Comparison of ENCODE assay signal across 14 mouse cellular contexts in genomic region chr10:95245680-95245982, GRCm38 (mm10).
DNase-seq lines count a peak whose midpoint lies in the region; ATAC-seq and TF ChIP-seq lines count a peak whose summit lies in the region.
"Had no signal": no experiment of that assay in that cellular context is flagged by ENCODE, and none has a peak within 500 bp of the region (broad histone marks: within the 10 kb centered on the region; RNA-seq: fewer than 3 reads in every experiment).

No protein-coding gene starts in this region.

- peak; percentile 55 for TF ChIP-seq CTCF in lung, postnatal 0 days (IDR thresholded peaks at IDR 0.05)
- TF ChIP-seq CTCF in gastrocnemius, adult 2 months (IDR thresholded peaks at IDR 0.05), result no peak

- DNase-seq in hindbrain, embryonic 11.5 days (ENCODE audit: low spot score), result no peak
- peak; percentile 56 for DNase-seq in lung, postnatal 0 days (ENCODE audit: low spot score)
- no peak for DNase-seq in lung, postnatal 14 days
- DNase-seq in gastrocnemius, adult 2 months, result no peak
- DNase-seq: gastrocnemius, postnatal 25 days; layer of hippocampus, adult 9-11 months; right cerebral cortex, postnatal 14 days had no signal

- peaks cover 2% of the 10 kb centered on the region; the same call in 1 of the 2 replicates for H3K27me3 ChIP-seq in hindbrain, embryonic 13.5 days
- no peaks in the 10 kb centered on the region for H3K27me3 ChIP-seq in hindbrain, embryonic 11.5 days (ENCODE audit: control insufficient read depth, insufficient read depth, low read length)
- no peaks in the 10 kb centered on the region for H3K27me3 ChIP-seq in lung, postnatal 0 days (replicated peaks; ENCODE audit: insufficient read depth, low read length)
- no peaks in the 10 kb centered on the region for H3K27me3 ChIP-seq in forebrain, embryonic 16.5 days (replicated peaks; ENCODE audit: control insufficient read depth, insufficient read depth, low read length)
- no peaks in the 10 kb centered on the region for H3K27me3 ChIP-seq in neural tube, embryonic 13.5 days
- no peaks in the 10 kb centered on the region for H3K27me3 ChIP-seq in heart, embryonic 11.5 days (ENCODE audit: control insufficient read depth, insufficient read depth, low read length)
- H3K27me3 ChIP-seq: heart, embryonic 15.5 days; limb, embryonic 13.5 days; stomach, embryonic 15.5 days had no signal

- TF ChIP-seq EP300 in lung, postnatal 0 days (IDR thresholded peaks at IDR 0.05), result no peak

- no peak overlapping the region for H3K4me2 ChIP-seq in hindbrain, embryonic 13.5 days
- no peak overlapping the region for H3K4me2 ChIP-seq in hindbrain, embryonic 11.5 days (replicated peaks; ENCODE audit: low read depth, low read length)
- no peak overlapping the region for H3K4me2 ChIP-seq in lung, postnatal 0 days (replicated peaks; ENCODE audit: low read depth, low read length)
- no peak overlapping the region for H3K4me2 ChIP-seq in forebrain, embryonic 16.5 days (ENCODE audit: low read length)
- no peak overlapping the region for H3K4me2 ChIP-seq in neural tube, embryonic 13.5 days
- H3K4me2 ChIP-seq in heart, embryonic 11.5 days, result no peak overlapping the region; the same call in 1 of the 2 replicates
- H3K4me2 ChIP-seq: heart, embryonic 15.5 days; limb, embryonic 13.5 days; stomach, embryonic 15.5 days had no signal

- no peak overlapping the region for H3K9ac ChIP-seq in hindbrain, embryonic 13.5 days
- no peak overlapping the region for H3K9ac ChIP-seq in hindbrain, embryonic 11.5 days (ENCODE audit: low read depth, low read length)
- H3K9ac ChIP-seq in lung, postnatal 0 days (replicated peaks; ENCODE audit: low read depth), result no peak overlapping the region
- H3K9ac ChIP-seq in forebrain, embryonic 16.5 days (replicated peaks; ENCODE audit: low read depth, low read length), result no peak overlapping the region
- H3K9ac ChIP-seq in neural tube, embryonic 13.5 days, result no peak overlapping the region
- H3K9ac ChIP-seq in heart, embryonic 11.5 days (ENCODE audit: low read depth, low read length), result no peak overlapping the region
- H3K9ac ChIP-seq: heart, embryonic 15.5 days; limb, embryonic 13.5 days; stomach, embryonic 15.5 days had no signal

- peak; percentile 63 for ATAC-seq in hindbrain, embryonic 13.5 days (ENCODE audit: low FRiP score)
- no peak for ATAC-seq in hindbrain, embryonic 11.5 days (ENCODE audit: low FRiP score)
- peak; percentile 30; the same call in 1 of the 2 replicates for ATAC-seq in lung, postnatal 0 days
- peak; percentile 52 for ATAC-seq in forebrain, embryonic 16.5 days
- ATAC-seq in neural tube, embryonic 13.5 days (ENCODE audit: low read depth), result peak; percentile 32; the same call in 1 of the 2 replicates
- ATAC-seq in heart, embryonic 11.5 days (replicated peaks; ENCODE audit: insufficient number of reproducible peaks, low FRiP score, low TSS enrichment), result no peak

- H3K4me1 ChIP-seq in hindbrain, embryonic 13.5 days (replicated peaks), result peaks cover 10% of the 10 kb centered on the region
- no peaks in the 10 kb centered on the region for H3K4me1 ChIP-seq in hindbrain, embryonic 11.5 days (replicated peaks; ENCODE audit: control insufficient read depth, insufficient read depth, low read length)
- H3K4me1 ChIP-seq in lung, postnatal 0 days (ENCODE audit: insufficient read depth, low read depth, low read length), result no peaks in the 10 kb centered on the region
- H3K4me1 ChIP-seq in forebrain, embryonic 16.5 days (replicated peaks; ENCODE audit: control insufficient read depth, insufficient read depth, low read length), result 0 out of 2 replicates have a peak, but pooled peaks cover 7% of the 10 kb centered on the region
- peaks cover 9% of the 10 kb centered on the region; the same call in 1 of the 2 replicates for H3K4me1 ChIP-seq in neural tube, embryonic 13.5 days (replicated peaks)
- H3K4me1 ChIP-seq in heart, embryonic 11.5 days (ENCODE audit: control insufficient read depth, insufficient read depth, low read length), result peaks cover 5% of the 10 kb centered on the region; the same call in 1 of the 2 replicates
- H3K4me1 ChIP-seq: stomach, embryonic 15.5 days had no signal

- no peak overlapping the region for H3K27ac ChIP-seq in hindbrain, embryonic 13.5 days
- H3K27ac ChIP-seq in hindbrain, embryonic 11.5 days (ENCODE audit: low read depth, low read length), result no peak overlapping the region
- H3K27ac ChIP-seq in lung, postnatal 0 days (ENCODE audit: low read length), result no peak overlapping the region
- peak overlapping the region; percentile 20; the same call in 1 of the 2 replicates for H3K27ac ChIP-seq in forebrain, embryonic 16.5 days (ENCODE audit: low read length)
- H3K27ac ChIP-seq in neural tube, embryonic 13.5 days (replicated peaks), result peak overlapping the region; percentile 49
- H3K27ac ChIP-seq in gastrocnemius, adult 2 months, result no peak overlapping the region
- no peak overlapping the region for H3K27ac ChIP-seq in heart, embryonic 11.5 days (ENCODE audit: low read depth, low read length)
- H3K27ac ChIP-seq: heart, embryonic 15.5 days; limb, embryonic 13.5 days; stomach, embryonic 15.5 days had no signal

- 81% methylated on average over 2 of the region's 2 CpGs for whole genome bisulfite sequencing in hindbrain, embryonic 13.5 days
- 88% methylated on average over 2 of the region's 2 CpGs for WGBS in hindbrain, embryonic 11.5 days
- WGBS in lung, postnatal 0 days, result 38% methylated on average over 2 of the region's 2 CpGs
- 65% methylated on average over 2 of the region's 2 CpGs for whole genome bisulfite sequencing in forebrain, embryonic 16.5 days
- 93% methylated on average over 2 of the region's 2 CpGs for WGBS in neural tube, embryonic 13.5 days
- 28% methylated on average over 2 of the region's 2 CpGs for WGBS in heart, embryonic 11.5 days (ENCODE audit: insufficient replicate concordance)

- no peaks in the 10 kb centered on the region for H3K36me3 ChIP-seq in hindbrain, embryonic 13.5 days
- no peaks in the 10 kb centered on the region for H3K36me3 ChIP-seq in hindbrain, embryonic 11.5 days (ENCODE audit: control insufficient read depth, insufficient read depth, low read length)
- H3K36me3 ChIP-seq in lung, postnatal 0 days (ENCODE audit: insufficient read depth, low read length), result no peaks in the 10 kb centered on the region
- no peaks in the 10 kb centered on the region for H3K36me3 ChIP-seq in forebrain, embryonic 16.5 days (ENCODE audit: control insufficient read depth, insufficient read depth)
- no peaks in the 10 kb centered on the region for H3K36me3 ChIP-seq in neural tube, embryonic 13.5 days
- H3K36me3 ChIP-seq in heart, embryonic 11.5 days (ENCODE audit: control insufficient read depth, insufficient read depth, low read length), result no peaks in the 10 kb centered on the region
- H3K36me3 ChIP-seq: heart, embryonic 15.5 days; limb, embryonic 13.5 days; stomach, embryonic 15.5 days had no signal

- H3K9me3 ChIP-seq in hindbrain, embryonic 13.5 days, result no peaks in the 10 kb centered on the region
- no peaks in the 10 kb centered on the region for H3K9me3 ChIP-seq in hindbrain, embryonic 11.5 days (ENCODE audit: control insufficient read depth, low read length)
- no peaks in the 10 kb centered on the region for H3K9me3 ChIP-seq in lung, postnatal 0 days (ENCODE audit: low read length)
- H3K9me3 ChIP-seq in forebrain, embryonic 16.5 days (ENCODE audit: control insufficient read depth, low read length), result no peaks in the 10 kb centered on the region
- H3K9me3 ChIP-seq in neural tube, embryonic 13.5 days, result no peaks in the 10 kb centered on the region
- no peaks in the 10 kb centered on the region for H3K9me3 ChIP-seq in heart, embryonic 11.5 days (replicated peaks; ENCODE audit: control insufficient read depth, low read length)
- H3K9me3 ChIP-seq: heart, embryonic 15.5 days; limb, embryonic 13.5 days; stomach, embryonic 15.5 days had no signal

- intact Hi-C loops in gastrocnemius, adult 2 months (cut with DNase I), result no loop called here

- no peak overlapping the region for H3K4me3 ChIP-seq in hindbrain, embryonic 13.5 days
- H3K4me3 ChIP-seq in hindbrain, embryonic 11.5 days (ENCODE audit: low read depth, low read length), result no peak overlapping the region
- no peak overlapping the region for H3K4me3 ChIP-seq in lung, postnatal 0 days (ENCODE audit: low read depth, low read length)
- H3K4me3 ChIP-seq in forebrain, embryonic 16.5 days (replicated peaks; ENCODE audit: low read length), result no peak overlapping the region
- H3K4me3 ChIP-seq in neural tube, embryonic 13.5 days, result no peak overlapping the region
- no peak overlapping the region for H3K4me3 ChIP-seq in gastrocnemius, adult 2 months
- H3K4me3 ChIP-seq in heart, embryonic 11.5 days (ENCODE audit: low read depth, low read length), result no peak overlapping the region
- H3K4me3 ChIP-seq: heart, embryonic 15.5 days; limb, embryonic 13.5 days; stomach, embryonic 15.5 days had no signal

Comparison
In these comparisons a context has a peak if more than half of its experiments do, and no peak if none do; other contexts are left out.
1. ATAC-seq: peak in hindbrain, embryonic 13.5 days (single experiment), lung, postnatal 0 days (single experiment), forebrain, embryonic 16.5 days (single experiment) and neural tube, embryonic 13.5 days (single experiment); none in hindbrain, embryonic 11.5 days (single experiment) and heart, embryonic 11.5 days (single experiment).
2. H3K27ac ChIP-seq: peak in forebrain, embryonic 16.5 days (single experiment) and neural tube, embryonic 13.5 days (single experiment); none in hindbrain, embryonic 13.5 days (single experiment), hindbrain, embryonic 11.5 days (single experiment), lung, postnatal 0 days (single experiment), gastrocnemius, adult 2 months (single experiment) and heart, embryonic 11.5 days (single experiment).